Mouse (Mus musculus) megakaryocyte-erythroid progenitor cell, adult 5 weeks (primary cell): ENCODE data around the gene Rbl2. TPM values are rescaled to one million over a fixed set of nuclear protein-coding genes. Genes with fewer than 3 reads are reported as not detected.

Experiments used
- polyA plus RNA-seq: library from polyadenylated mRNA; stranded (reverse); fragments of >175 nt; gene quantifications from 2 replicates; pipeline ENCODE4 v1.2.3, GENCODE M21; 2012

Rbl2 gene
- polyA plus RNA-seq = 6.8 and 9.9 TPM in 2 replicates

GRCm38 (mm10) chr8:91069834-91070233 lies at the start of gene Rbl2:
Gene Rbl2 (plus strand): TSS chr8:91070057.

Other genes starting within 250 kb of the Rbl2 start
- gene Chd9, start 241.7 kb upstream of the Rbl2 start, polyA plus RNA-seq = 47.7 and 52.6 TPM in 2 replicates
- 2.4 and 3.7 TPM in 2 replicates for gene Aktip, start 129.9 kb downstream of the Rbl2 start, polyA plus RNA-seq
- gene Rpgrip1l, start 243.2 kb downstream of the Rbl2 start, polyA plus RNA-seq = 0.32 and 0.54 TPM in 2 replicates
- gene Fto, start 243.5 kb downstream of the Rbl2 start, polyA plus RNA-seq = 13.1 and 15.8 TPM in 2 replicates